Mouse (Mus musculus) neural tube, embryonic 11.5 days (tissue): ENCODE data around the gene Crnkl1. TPM values are rescaled to one million over a fixed set of nuclear protein-coding genes. Genes with fewer than 3 reads are reported as not detected.
"Not testable (repeated sequence)": the region's sequence is repeated elsewhere in the genome, so short reads cannot be mapped to it uniquely, and the experiment has no call there.

Experiments used
- ATAC-seq: fragments of 200-750 bp; cut with Nextera tagmentation; 2 replicates; pipeline ENCODE4 v1.8.0; 2017; ENCODE audit warnings: moderate number of reproducible peaks, mild to moderate bottlenecking, moderate TSS enrichment, moderate library complexity; ENCODE audit not compliant: insufficient read depth, low FRiP score, low TSS enrichment
- DNase-seq: peaks from one replicate; pipeline ENCODE4 v3.0.0-alpha.2; 2015; ENCODE audit warnings: low spot score
- H3K27ac ChIP-seq: fragments of 300-500 bp; sonication (generic); 2 replicates; pipeline ENCODE4 v1.5.1; 2014; ENCODE audit warnings: low read depth, mild to moderate bottlenecking, low read length
- H3K27me3 ChIP-seq: fragments of 300-500 bp; sonication (generic); 2 replicates; pipeline ENCODE4 v1.6.1; 2014; ENCODE audit warnings: mild to moderate bottlenecking, low read length, mixed read lengths; ENCODE audit not compliant: control insufficient read depth, insufficient read depth
- H3K36me3 ChIP-seq: fragments of 300-500 bp; sonication (generic); 2 replicates; pipeline ENCODE4 v1.6.1; 2014; ENCODE audit warnings: mild to moderate bottlenecking, low read length, moderate library complexity, mixed read lengths; ENCODE audit not compliant: control insufficient read depth, insufficient read depth
- H3K4me1 ChIP-seq: fragments of 300-500 bp; sonication (generic); 2 replicates; pipeline ENCODE4 v1.6.1; 2014; ENCODE audit warnings: low read length, mixed read lengths; ENCODE audit not compliant: control insufficient read depth, insufficient read depth
- H3K4me2 ChIP-seq: fragments of 300-500 bp; sonication (generic); 2 replicates; pipeline ENCODE4 v1.6.1; 2014; ENCODE audit warnings: low read depth, mild to moderate bottlenecking, moderate library complexity
- H3K4me3 ChIP-seq: fragments of 300-500 bp; sonication (generic); 2 replicates; pipeline ENCODE4 v1.5.1; 2014; ENCODE audit warnings: low read depth, low read length
- H3K9ac ChIP-seq: fragments of 300-500 bp; sonication (generic); 2 replicates; pipeline ENCODE4 v1.6.1; 2014; ENCODE audit warnings: mild to moderate bottlenecking, low read length
- H3K9me3 ChIP-seq: fragments of 300-500 bp; sonication (generic); 2 replicates; pipeline ENCODE4 v1.6.1; 2016; ENCODE audit warnings: low read length; ENCODE audit not compliant: control insufficient read depth
- WGBS: fragments of 180-500 bp; shearing (Covaris S2); extraction: QIAGEN DNeasy Blood & Tissue Kit; methylation state at CpG from one replicate; pipeline ENCODE4 v1.1.7; 2014; 5-methylcytosine and 5-hydroxymethylcytosine counted together
- polyA plus RNA-seq: library from polyadenylated mRNA; unstranded; fragments of >200 nt; fragmentation: Nextera tagmentation; extraction: Ambion mirVana; gene quantifications from 2 replicates; pipeline ENCODE4 v1.2.1, GENCODE M21; 2014

Crnkl1 gene
- polyA plus RNA-seq, 1 experiment from 2014 or later, result 46.5 TPM

GRCm38 (mm10) chr2:145903061-145903901 lies 31.5 kb downstream of the Crnkl1 start:
- Histone ChIP-seq H3K4me1 (no peaks in the 10 kb centered on the region), H3K36me3 (no peaks in the 10 kb centered on the region), H3K4me2 (peak overlapping the region; percentile 55), H3K9ac (peak overlapping the region; percentile 96), H3K4me3 (peak overlapping the region; percentile 96), H3K27me3 (no peaks in the 10 kb centered on the region), H3K27ac (peak overlapping the region; percentile 76), H3K9me3 (no peaks in the 10 kb centered on the region)
- DNase-seq (peak; percentile 91), ATAC-seq (peak; percentile 95)
- under 1% methylated on average over 68 of the region's 68 CpGs for WGBS

GRCm38 (mm10) chr2:145901861-145902260 lies 33.0 kb downstream of the Crnkl1 start, which contains the start of gene Naa20:
Naa20 (plus strand) TSS chr2:145902099.
- 90% methylated on average over 6 of the region's 6 CpGs for WGBS
- ATAC-seq, result no peak
- no peak within 1 kb of the TSS for H3K27ac ChIP-seq
- peak within 1 kb of the TSS; percentile 96; the same call in 1 of the 2 replicates for H3K4me3 ChIP-seq
- no peak for DNase-seq
- H3K9me3 ChIP-seq, result no peaks in the 10 kb centered on the region
- H3K4me2 ChIP-seq, result peak within 1 kb of the TSS; percentile 55; the same call in 1 of the 2 replicates
- no peaks in the 10 kb centered on the region for H3K36me3 ChIP-seq
- peak within 1 kb of the TSS; percentile 96 for H3K9ac ChIP-seq
- no peaks in the 10 kb centered on the region for H3K4me1 ChIP-seq
- H3K27me3 ChIP-seq, result no peaks in the 10 kb centered on the region

DNA sequence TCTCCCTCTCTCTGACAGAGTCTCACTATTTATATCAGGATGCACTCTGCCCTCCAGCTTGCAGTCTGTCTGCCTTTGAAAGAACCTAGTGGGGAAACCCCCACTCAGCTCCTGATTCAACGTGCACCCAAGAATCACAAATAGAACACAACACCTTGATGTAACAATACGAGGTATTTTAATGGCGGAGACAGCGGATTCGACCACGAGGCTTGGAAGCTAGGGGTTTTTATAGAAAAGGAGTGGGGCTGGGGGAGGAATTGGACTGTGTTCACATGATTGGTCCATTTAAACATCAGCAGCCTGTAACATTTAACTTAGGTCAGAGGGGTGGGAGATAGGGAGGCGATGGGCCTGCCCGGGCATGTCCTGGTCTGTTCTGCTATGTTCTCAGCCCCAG lies 34.5 kb downstream of the Crnkl1 start:
- not testable (repeated sequence) for H3K4me2 ChIP-seq, H3K4me1 ChIP-seq, H3K9me3 ChIP-seq, H3K9ac ChIP-seq, DNase-seq, H3K27me3 ChIP-seq, H3K27ac ChIP-seq, H3K4me3 ChIP-seq, H3K36me3 ChIP-seq, ATAC-seq
- WGBS, result 81% methylated on average over 6 of the region's 8 CpGs

- H3K9me3 ChIP-seq, result no peaks in the 10 kb centered on the region
- H3K27ac ChIP-seq, result no peak overlapping the region
- no peak overlapping the region for H3K4me2 ChIP-seq
- H3K27me3 ChIP-seq, result no peaks in the 10 kb centered on the region
- no peak for DNase-seq
- no peak overlapping the region for H3K4me3 ChIP-seq
- 80% methylated on average over 9 of the region's 9 CpGs for WGBS
- H3K9ac ChIP-seq, result no peak overlapping the region
- no peak for ATAC-seq
- H3K4me1 ChIP-seq, result no peaks in the 10 kb centered on the region
- H3K36me3 ChIP-seq, result no peaks in the 10 kb centered on the region
These were observed 36.7 kb downstream of the Crnkl1 start for GRCm38 (mm10) chr2:145898106-145898505.

DNA sequence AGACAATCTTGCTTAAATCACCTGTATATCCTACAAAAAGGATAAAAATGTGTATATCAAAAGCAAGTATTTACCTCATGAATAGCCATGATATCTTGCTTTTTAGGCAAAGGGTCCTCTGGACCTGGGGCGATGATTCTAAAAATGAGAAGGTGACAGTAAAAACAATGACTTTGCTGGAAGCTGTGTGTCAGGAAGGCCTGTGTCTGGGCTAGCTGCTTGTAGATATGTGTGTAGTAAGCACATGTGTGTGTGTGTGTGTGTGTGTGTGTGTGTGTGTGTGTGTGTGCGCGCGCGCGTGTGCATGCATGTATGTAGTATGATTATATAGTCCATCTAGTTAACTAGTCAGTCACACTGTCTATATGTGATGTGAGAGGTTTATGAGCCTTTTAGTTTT lies 41.1 kb downstream of the Crnkl1 start:
- Histone ChIP-seq H3K9ac (no peak overlapping the region), H3K9me3 (no peaks in the 10 kb centered on the region), H3K36me3 (no peaks in the 10 kb centered on the region), H3K4me2 (no peak overlapping the region), H3K27me3 (no peaks in the 10 kb centered on the region), H3K4me3 (no peak overlapping the region), H3K4me1 (no peaks in the 10 kb centered on the region), H3K27ac (no peak overlapping the region)
- DNase-seq (no peak), ATAC-seq (no peak)
- WGBS, result 99% methylated on average over 6 of the region's 6 CpGs

GRCm38 (mm10) chr2:145890571-145890970 lies 44.2 kb downstream of the Crnkl1 start:
- DNase-seq, result no peak
- ATAC-seq, result no peak
- no peaks in the 10 kb centered on the region for H3K36me3 ChIP-seq

DNA sequence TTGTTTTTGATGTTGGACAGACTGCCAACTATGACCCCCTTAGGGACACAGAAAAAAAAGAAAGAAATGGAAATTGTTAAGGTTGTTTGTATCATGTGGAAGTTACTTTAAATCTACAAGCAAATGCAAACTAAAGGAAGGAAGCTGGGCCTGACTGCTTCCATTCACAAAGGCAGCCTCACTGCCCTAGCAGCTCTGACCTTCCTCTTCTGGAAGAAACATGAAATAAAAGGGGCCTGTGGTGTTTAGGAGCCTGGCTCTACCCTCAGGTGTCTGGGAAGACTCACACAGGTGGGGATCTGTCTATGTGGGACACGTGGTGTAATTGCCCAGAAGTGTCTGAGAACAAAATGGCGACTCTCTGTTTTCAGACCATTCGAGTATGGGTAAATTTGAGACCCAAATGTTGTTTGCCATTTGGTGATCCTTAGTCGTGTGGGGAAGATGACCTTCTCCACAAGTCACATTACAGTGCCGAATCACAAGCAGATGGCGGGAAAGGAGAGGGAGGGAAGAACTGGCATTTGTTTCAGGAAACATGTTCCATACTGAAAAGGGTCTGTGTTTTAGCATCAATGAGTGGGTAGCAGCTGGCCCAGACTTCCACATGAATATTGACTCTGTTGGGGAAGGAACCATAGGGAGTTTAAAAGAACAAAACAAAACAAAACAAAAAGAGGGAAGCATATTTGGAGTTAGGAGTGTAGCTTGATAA lies 45.9 kb downstream of the Crnkl1 start:
- Histone ChIP-seq H3K9ac (no peak overlapping the region), H3K4me1 (no peaks in the 10 kb centered on the region), H3K36me3 (no peaks in the 10 kb centered on the region), H3K4me3 (no peak overlapping the region), H3K4me2 (no peak overlapping the region), H3K9me3 (no peaks in the 10 kb centered on the region), H3K27ac (no peak overlapping the region), H3K27me3 (no peaks in the 10 kb centered on the region)
- ATAC-seq (no peak), DNase-seq (no peak)
- WGBS, result 75% methylated on average over 6 of the region's 6 CpGs

More at GRCm38 (mm10) chr2:145890571-145890970, 44.2 kb downstream of the Crnkl1 start:
- no peak overlapping the region for H3K4me3 ChIP-seq
- H3K27ac ChIP-seq, result no peak overlapping the region
- H3K27me3 ChIP-seq, result no peaks in the 10 kb centered on the region
- no peak overlapping the region for H3K4me2 ChIP-seq
- no peak overlapping the region for H3K9ac ChIP-seq
- no peaks in the 10 kb centered on the region for H3K4me1 ChIP-seq
- H3K9me3 ChIP-seq, result no peaks in the 10 kb centered on the region
- WGBS, result 85% methylated on average over 2 of the region's 2 CpGs

DNA sequence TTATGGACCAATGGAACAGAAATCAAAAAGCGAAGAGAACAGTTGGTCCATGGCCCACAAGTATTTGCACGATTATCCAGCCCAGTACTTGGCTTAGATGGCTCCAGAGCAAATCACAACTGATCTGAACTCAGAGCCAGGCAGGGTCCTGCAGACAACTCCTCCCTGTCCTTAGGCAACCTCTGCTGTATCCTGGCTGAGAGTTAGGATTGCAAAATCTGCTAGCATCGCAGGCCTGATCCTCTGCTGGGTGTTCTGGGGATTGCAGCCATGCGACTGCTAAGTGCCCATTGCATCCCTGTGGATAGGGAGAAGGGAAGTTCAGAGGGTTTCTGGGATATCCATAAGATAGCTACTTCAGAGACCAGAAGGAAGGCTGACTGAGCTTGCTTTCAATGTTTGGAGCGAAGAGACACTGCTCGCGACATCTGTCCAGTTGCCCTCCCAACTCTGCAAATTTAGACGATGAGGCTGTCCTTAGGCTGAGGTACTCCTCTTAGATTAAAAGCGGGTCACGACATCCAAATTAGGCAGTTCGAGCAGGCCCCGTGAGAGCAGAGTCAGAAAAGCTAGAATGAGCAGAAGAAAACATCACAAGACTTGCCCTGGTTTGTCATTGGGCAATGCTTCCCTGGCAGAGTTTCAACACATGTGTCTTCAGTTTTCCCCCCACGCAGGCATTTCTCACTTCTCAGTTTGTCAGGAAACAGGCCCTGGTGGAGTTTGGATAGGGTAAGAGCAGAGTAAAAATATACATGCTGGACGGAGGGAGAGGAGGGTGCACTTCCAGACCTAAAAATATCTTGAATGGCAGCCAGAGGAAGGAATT lies 46.7 kb downstream of the Crnkl1 start:
- Histone ChIP-seq H3K27ac (no peak overlapping the region), H3K4me1 (no peaks in the 10 kb centered on the region), H3K27me3 (no peaks in the 10 kb centered on the region), H3K4me2 (no peak overlapping the region), H3K36me3 (no peaks in the 10 kb centered on the region), H3K9me3 (no peaks in the 10 kb centered on the region), H3K9ac (no peak overlapping the region), H3K4me3 (no peak overlapping the region)
- DNase-seq (peak; percentile 39), ATAC-seq (no peak)
- 72% methylated on average over 14 of the region's 14 CpGs for WGBS
